Mouse (Mus musculus): ENCODE results near the gene Tex14. TPM values are rescaled to one million over a fixed set of nuclear protein-coding genes. Genes with fewer than 3 reads are reported as not detected.

The Tex14 gene
- polyA plus RNA-seq, 1 experiment: 1.1 TPM

DNA sequence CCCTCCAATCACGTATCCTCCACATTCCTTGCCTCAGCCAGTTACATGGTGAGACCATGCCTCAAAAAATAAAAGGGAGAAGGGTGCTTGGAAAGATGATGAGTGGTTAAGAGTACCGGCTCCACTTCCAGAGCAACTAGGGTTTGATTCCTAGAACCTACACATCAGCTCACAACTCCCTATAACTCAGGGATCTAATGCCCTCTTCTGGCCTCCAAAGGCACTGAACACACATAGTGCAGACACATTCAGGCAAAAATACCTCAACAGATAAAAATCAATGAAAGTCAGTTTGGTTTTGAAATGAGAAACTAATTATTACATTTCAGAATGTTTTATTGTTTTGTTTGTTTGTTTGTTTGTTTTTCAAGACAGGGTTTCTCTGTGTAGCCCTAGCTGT lies 6.5 kb upstream of the Tex14 start:
- TF ChIP-seq POLR2A (IDR thresholded peaks at IDR 0.05; ENCODE audit: borderline replicate concordance, extremely low read depth, insufficient read depth, insufficient read length, poor library complexity, severe bottlenecking): no peak
- TF ChIP-seq CTCF (IDR thresholded peaks at IDR 0.05; ENCODE audit: borderline replicate concordance, extremely low read depth, insufficient read depth, insufficient read length): no peak
- DNase-seq (ENCODE audit: low read depth): no peak

- peak; percentile 98 for DNase-seq (ENCODE audit: low read depth)
- TF ChIP-seq CTCF (IDR thresholded peaks at IDR 0.05; ENCODE audit: borderline replicate concordance, extremely low read depth, insufficient read depth, insufficient read length) (no peak), POLR2A (IDR thresholded peaks at IDR 0.05; ENCODE audit: borderline replicate concordance, extremely low read depth, insufficient read depth, insufficient read length, poor library complexity, severe bottlenecking) (peak; percentile 51; the same call in 1 of the 2 replicates)
These were observed 583 bp upstream of the Tex14 start for GRCm38 (mm10) chr11:87404111-87404853.

DNA sequence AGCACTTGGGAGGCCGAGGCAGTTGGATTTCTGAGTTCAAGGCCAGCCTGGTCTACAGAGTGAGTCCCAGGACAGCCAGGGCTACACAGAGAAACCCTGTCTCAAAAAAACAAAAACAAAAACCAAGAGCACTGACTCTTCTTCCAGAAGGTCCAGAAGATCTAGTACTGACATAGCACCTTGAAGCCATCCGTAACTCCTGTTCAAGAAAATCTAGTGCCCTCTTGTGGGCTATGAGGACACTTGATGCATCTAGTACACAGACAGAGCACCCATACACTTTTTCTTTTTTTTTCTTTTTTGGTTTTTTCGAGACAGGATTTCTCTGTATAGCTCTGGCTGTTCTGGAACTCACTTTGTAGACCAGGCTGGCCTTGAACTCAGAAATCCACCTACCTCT lies 8.5 kb downstream of the Tex14 start:
- peak; percentile 49 for DNase-seq (ENCODE audit: low read depth)
- peak; percentile 30; the same call in 1 of the 2 replicates for TF ChIP-seq CTCF (IDR thresholded peaks at IDR 0.05; ENCODE audit: borderline replicate concordance, extremely low read depth, insufficient read depth, insufficient read length)

- no peak for DNase-seq (ENCODE audit: low read depth)
- no peak for TF ChIP-seq CTCF (IDR thresholded peaks at IDR 0.05; ENCODE audit: borderline replicate concordance, extremely low read depth, insufficient read depth, insufficient read length)
- no peak for TF ChIP-seq POLR2A (IDR thresholded peaks at IDR 0.05; ENCODE audit: borderline replicate concordance, extremely low read depth, insufficient read depth, insufficient read length, poor library complexity, severe bottlenecking)
These were observed 11.3 kb downstream of the Tex14 start for GRCm38 (mm10) chr11:87416120-87416519.

DNA sequence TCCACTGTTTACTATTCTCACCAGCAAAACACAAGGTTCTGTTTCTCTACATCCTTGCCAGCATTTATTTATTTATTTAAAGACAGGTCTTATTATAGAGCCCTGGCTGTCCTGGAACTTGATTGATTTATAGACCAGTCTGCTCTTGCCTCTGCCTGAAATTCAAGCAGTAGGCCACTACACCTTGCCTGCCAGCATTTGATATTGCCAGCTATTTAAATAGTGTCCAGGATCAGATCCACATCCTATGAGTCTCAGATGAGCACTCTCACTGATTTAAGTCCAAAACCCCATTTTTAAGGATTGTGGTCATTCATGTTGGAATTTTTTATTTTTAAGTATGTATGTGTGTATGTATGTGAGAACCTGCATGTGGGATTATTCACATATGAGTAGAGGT lies 16.0 kb downstream of the Tex14 start:
- DNase-seq (ENCODE audit: low read depth): no peak
- TF ChIP-seq POLR2A (IDR thresholded peaks at IDR 0.05; ENCODE audit: borderline replicate concordance, extremely low read depth, insufficient read depth, insufficient read length, poor library complexity, severe bottlenecking) (no peak), CTCF (IDR thresholded peaks at IDR 0.05; ENCODE audit: borderline replicate concordance, extremely low read depth, insufficient read depth, insufficient read length) (no peak)

DNA sequence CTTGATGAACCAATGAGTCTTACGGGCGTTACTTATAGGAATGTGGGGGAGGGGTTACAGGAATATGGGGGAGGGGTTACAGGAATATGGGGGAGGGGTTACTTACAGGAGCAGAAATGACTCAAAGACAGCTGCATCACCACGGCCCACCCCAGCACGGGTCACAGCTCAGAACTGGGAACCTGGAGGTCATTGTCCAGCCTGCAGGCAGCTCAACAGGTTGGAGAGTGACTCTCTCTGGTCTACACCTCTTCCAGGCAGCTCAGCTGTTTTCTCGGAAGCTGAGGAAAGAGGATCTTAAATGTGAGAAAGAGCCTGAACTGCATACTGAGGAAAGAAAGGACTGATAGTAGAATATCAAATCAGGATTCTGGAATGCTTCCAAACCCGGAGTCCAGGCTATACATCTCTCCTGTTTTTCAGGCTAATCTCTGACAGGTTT lies 16.9 kb downstream of the Tex14 start:
- TF ChIP-seq POLR2A (IDR thresholded peaks at IDR 0.05; ENCODE audit: borderline replicate concordance, extremely low read depth, insufficient read depth, insufficient read length, poor library complexity, severe bottlenecking) (no peak), CTCF (IDR thresholded peaks at IDR 0.05; ENCODE audit: borderline replicate concordance, extremely low read depth, insufficient read depth, insufficient read length) (no peak)
- DNase-seq (ENCODE audit: low read depth): peak; percentile 51

GRCm38 (mm10) chr11:87422511-87423340 lies 17.9 kb downstream of the Tex14 start:
- no peak for TF ChIP-seq CTCF (IDR thresholded peaks at IDR 0.05; ENCODE audit: borderline replicate concordance, extremely low read depth, insufficient read depth, insufficient read length)
- TF ChIP-seq POLR2A (IDR thresholded peaks at IDR 0.05; ENCODE audit: borderline replicate concordance, extremely low read depth, insufficient read depth, insufficient read length, poor library complexity, severe bottlenecking): peak; percentile 98; the same call in 1 of the 2 replicates
- DNase-seq (ENCODE audit: low read depth): peak; percentile 98

DNA sequence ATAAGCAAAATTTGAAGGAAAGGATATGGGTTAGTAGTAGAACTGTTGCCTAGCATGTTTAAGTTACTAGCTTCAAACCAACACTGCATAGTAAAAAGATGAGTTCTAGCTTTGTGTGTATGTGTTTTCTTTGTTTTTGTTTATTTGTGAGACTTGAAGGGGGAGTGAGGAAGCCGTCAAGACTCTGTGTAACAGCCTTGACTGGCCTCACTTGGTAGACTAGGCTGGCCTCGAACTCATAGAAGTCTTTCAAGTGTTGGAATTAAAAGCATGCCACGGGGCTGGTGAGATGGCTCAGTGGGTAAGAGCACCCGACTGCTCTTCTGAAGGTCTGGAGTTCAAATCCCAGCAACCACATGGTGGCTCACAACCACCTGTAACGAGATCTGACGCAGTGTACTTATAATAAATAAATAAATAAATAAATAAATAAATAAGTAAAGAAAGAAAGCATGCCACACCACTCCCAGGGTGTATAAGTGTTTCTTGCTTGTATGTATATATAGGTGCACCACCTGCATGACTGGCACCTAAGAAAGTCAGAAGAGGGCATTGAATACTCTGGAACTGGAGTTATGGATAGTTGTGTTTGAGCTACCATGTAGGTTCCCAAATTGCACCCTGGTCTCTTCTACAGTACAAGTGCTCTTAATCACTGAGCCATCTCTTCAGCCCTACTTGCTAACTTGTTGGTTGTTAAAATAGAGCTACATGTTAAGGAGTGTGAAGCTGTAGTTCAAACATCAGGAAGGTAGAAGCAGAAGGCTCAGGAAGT lies 18.9 kb downstream of the Tex14 start:
- TF ChIP-seq POLR2A (IDR thresholded peaks at IDR 0.05; ENCODE audit: borderline replicate concordance, extremely low read depth, insufficient read depth, insufficient read length, poor library complexity, severe bottlenecking): no peak
- TF ChIP-seq CTCF (IDR thresholded peaks at IDR 0.05; ENCODE audit: borderline replicate concordance, extremely low read depth, insufficient read depth, insufficient read length): no peak
- peak; percentile 33 for DNase-seq (ENCODE audit: low read depth)

DNA sequence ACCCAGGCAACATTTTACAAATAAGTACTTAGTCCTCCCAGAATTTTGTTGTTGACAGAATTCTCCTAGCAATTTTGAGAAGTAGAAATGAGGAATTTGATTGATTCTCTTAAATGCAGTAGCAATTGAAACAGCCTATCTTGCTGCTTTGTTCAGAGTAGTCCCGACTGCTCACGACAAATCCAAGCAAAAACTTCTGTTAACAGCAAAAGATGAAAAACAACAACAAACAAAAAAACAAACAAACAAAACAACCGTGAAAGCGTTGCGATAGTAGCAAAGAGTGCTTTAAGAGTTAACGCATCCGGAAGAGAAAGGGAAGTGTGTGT lies 21.2 kb downstream of the Tex14 start:
- DNase-seq (ENCODE audit: low read depth): no peak
- TF ChIP-seq POLR2A (IDR thresholded peaks at IDR 0.05; ENCODE audit: borderline replicate concordance, extremely low read depth, insufficient read depth, insufficient read length, poor library complexity, severe bottlenecking) (no peak), CTCF (IDR thresholded peaks at IDR 0.05; ENCODE audit: borderline replicate concordance, extremely low read depth, insufficient read depth, insufficient read length) (no peak)

GRCm38 (mm10) chr11:87426450-87427250 lies 21.8 kb downstream of the Tex14 start:
- DNase-seq (ENCODE audit: low read depth): peak; percentile 97
- TF ChIP-seq POLR2A (IDR thresholded peaks at IDR 0.05; ENCODE audit: borderline replicate concordance, extremely low read depth, insufficient read depth, insufficient read length, poor library complexity, severe bottlenecking): peak; percentile 95; the same call in 1 of the 2 replicates
